Mouse (Mus musculus) cortical plate, adult 2 months (tissue): ENCODE results near the gene Birc5.

Source experiments
- CTCF ChIP-seq: fragments of 200-500 bp; IDR thresholded peaks from 2 replicates; pipeline ENCODE4 v1.5.1; 2011; ENCODE audit warnings: mild to moderate bottlenecking, control low read depth, low read length; ENCODE audit not compliant: insufficient read depth; ENCODE audit errors: extremely low read depth
- POLR2A ChIP-seq: fragments of 200-500 bp; IDR thresholded peaks from 2 replicates; pipeline ENCODE4 v1.6.1; 2011; ENCODE audit warnings: mild to moderate bottlenecking, low read length, control low read depth; ENCODE audit not compliant: insufficient read depth; ENCODE audit errors: extremely low read depth

- TF ChIP-seq CTCF: no peak
- no peak for TF ChIP-seq POLR2A
These were observed 1.3 kb upstream of the Birc5 start for GRCm38 (mm10) chr11:117847593-117848215.
